Mouse (Mus musculus): ENCODE results near the gene Edf1.

The Edf1 gene

DNA sequence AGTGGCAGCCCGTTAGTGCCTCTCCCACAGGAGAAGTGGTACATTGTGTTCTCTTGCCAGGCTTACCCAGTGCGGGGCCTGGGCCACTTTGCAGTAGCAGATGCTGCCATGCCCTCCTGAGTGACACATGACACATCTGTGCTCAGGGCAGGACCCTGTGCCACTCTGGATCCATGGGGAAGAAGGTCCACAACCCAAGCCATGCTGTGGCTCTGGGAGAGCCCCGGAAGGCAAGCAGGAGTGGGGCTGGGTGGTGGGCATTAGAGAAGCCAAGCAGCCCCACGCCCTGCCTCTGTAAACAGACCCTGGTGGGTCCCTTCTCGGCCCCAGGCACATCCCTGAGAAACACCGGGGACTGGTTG, 25.5 kb downstream of the Edf1 start:
- no peak for DNase-seq

DNA sequence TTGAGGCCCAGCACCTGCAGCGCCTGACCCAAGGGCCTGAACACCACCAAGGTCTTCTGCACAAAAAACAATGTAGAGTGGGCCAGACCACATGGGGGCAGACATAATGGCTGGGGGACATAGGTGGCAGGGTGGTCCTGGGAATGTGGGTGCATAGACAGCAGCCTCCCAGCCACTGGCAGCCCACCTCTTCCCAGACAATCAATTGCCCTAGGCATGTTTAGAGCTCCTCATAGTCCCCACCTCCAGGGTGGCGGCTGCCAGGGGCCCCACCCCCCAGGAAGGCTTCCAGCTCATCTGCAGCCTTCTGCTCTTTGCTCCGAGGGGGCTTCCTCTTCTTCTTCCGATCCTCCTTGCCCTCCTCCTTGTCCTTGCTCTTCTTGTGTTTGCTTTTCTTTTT, 25.9 kb downstream of the Edf1 start:
- DNase-seq: no peak

DNA sequence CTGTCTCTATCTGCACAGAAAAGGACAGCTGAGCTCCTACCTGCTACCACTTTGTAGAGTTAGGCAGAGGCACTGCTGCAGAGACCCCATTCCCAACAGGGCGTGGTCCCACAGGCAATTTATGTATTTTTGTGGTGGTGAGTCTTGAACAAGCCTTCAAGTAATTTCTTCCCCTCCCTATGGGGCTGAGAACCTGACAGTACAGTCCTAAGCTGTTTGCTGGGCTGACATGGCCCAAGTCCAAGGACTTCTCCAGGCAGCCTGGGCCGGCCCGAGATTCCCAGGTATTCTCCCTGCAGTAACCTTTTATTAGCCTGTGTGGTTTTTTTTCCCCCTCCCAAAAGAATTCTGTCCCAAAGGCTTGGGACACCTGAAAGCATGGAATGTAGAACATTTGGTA, 26.5 kb downstream of the Edf1 start:
- no peak for DNase-seq

DNA sequence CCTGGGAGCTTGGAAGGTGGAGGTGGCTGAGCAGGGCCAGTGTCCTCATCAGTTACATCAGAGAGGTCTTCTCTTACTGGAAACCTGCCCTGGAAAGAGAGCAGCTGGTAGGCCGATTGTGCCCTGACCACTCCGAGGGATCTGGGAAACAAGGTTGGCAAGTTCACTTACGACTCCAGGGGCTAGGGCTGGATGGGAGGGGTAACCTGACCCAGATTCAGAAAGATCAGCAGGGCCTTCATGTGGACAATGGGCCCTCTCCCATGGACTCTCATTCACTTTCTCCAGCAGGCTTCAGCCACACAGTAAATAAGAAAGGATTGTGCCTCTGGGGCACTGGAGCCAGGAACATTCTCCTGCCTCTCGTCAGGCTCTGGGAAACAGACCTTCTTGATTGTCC, 27.2 kb downstream of the Edf1 start:
- no peak for DNase-seq

DNA sequence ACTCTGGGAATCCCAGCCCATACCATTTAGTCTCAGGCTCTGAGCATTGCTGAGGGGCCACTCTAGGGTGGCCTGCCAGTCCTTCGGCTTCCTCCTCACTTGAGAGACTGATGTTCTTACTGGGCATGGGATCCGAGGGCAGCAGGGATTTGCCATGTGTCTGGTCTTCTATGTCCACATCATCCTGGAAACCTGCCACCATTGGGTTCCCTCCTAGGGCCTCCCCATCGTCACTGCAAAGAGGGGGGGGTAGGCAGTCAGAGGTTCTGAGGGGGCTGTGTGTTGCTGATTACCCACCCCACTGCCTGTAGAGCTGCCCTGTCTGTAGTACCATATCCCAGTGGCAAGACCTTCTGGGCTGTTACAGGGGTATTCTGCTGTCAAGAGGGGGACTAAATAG, 28.0 kb downstream of the Edf1 start:
- DNase-seq: no peak

DNA sequence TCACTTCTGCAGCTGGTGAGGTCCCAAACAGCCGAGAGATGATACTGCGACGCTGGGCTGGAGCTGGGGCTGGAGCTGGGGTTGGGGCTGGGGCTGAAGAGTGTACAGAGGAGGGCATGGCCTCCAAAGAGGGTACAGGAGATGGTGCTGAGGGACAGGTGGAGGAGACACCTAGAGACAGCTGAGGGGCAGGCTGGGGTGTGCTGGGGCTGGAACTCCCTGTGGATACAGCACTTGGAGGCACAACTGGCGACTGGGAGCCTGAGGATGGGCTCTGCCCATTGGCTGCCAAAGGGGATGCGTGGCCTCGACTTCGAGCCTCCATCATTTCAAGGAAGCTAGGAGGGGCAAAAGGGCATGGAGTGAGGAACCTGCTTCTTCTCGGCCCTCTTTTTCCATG, 29.6 kb downstream of the Edf1 start:
- DNase-seq: no peak

DNA sequence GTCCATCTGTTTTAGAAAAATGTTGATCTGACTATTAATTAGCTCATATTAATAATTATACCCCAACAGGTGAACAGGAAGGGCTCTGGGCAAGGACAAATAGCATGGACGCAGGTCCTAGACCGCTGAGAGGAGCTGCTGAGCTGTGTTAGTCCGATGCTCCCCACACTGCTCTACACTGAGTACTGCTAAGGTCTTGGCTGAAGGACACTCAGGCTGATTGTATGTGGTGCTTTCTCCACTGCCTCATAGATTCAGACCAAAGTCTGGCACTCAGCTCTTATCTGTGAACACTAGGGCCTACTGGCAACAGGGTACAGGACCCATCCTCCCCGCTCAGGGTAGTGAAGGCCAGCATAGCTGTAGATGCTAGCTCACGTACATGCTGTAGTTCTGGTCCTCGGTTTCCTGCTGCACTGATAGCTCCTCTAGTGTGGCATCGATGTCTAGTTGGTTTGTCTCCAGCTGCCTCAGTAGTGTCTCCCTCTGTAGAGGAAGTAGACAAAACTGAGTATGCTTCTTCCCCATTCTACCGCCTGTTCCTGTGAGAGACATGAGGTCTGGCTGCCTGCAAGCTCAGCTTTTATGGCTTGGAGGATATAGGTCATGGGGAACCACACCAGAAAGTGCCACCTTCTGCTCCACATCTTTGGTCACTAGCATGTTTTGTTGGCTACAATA, 30.7 kb downstream of the Edf1 start:
- no peak for DNase-seq

DNA sequence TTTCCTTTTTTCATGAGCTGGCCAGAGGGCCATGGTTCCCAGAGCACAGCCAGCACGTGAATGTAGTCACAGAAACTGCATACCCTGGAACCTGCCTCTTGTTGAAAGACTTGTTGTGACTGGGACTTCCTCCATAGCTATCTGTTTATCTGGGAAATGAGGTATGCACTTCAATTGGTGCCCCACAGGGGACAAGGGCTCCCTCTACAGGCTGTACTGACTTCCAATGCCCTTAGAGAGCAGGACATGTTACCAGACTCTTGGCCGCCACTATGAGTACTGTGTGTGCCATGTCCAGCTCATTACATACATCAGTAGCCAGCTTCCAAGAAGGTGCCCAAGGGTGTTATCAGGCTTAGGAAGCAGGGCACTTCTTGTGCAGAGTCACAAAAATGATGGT, 34.2 kb downstream of the Edf1 start:
- DNase-seq: peak; percentile 43

DNA sequence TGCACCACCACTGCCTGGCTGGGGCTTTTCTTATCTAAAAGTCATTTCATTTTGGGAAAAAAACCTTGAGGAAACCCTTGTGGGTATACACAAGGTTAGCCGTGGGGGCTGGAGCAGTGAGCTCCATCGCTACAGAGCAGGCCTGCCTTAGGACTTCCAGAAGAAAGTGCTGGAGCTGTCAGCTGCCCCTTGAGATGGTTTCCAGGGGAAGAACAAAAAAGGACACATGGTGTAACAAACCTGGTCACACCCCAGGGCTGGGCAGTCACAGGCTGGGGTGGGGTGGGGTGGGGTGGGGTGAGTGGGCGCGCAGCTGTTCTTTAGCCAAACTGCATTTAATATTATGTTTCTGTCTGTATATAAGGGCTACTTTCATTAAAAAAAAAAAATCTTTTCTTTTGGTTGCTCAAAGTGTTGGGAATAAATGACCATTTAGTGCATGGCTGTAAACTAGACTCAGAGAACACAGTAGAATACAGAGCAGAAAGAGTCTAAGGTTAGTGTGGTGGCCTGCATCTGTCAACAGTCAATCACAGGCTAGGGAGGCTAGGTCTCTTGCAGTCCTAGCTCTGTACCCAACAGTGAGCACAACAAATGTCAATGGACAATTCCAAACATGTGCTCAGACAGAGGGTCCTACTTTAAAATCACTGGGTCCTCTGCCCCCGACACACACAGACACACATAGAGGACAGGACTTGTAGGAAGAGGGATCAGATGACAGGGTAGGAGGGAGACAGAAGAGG, 39.3 kb downstream of the Edf1 start:
- DNase-seq: no peak

DNA sequence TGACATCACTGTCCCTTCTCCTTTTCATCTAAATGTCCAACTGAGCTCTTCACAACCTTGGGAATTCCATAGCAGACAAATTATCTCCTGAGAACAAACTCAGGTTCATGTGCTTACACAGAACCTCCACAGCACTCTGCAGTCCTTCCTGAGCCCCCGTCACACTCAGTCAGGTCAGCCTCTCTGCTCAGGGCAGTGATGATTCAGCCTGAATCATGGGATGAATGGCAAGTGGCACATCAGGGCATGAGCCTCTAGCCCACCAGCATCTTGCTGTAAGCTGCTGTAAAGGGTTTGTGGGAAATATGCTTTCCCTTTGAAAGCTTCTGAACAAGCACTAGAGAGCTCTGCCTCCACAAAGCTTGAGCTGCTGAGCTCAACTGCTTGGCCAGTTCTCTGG, 41.1 kb downstream of the Edf1 start:
- no peak for DNase-seq

DNA sequence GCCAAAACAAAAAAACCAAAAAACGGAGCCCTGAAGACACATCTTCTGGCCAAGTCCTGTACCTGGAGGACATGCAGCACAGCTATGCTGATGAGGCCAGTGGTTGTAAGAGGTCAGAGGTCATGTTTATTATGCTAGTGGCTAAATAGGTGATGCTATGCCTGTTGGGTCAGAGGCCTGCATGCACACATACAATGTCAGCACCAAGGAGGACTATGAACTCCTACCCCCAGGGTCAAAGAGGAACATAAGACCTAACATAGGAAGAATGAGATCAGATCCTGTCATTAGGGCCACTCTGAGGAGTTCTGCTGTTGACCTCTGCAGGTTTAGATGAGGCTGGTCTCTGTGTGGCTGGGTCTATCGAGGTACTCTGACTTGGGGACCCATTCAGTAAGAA, 42.4 kb downstream of the Edf1 start:
- DNase-seq: no peak

DNA sequence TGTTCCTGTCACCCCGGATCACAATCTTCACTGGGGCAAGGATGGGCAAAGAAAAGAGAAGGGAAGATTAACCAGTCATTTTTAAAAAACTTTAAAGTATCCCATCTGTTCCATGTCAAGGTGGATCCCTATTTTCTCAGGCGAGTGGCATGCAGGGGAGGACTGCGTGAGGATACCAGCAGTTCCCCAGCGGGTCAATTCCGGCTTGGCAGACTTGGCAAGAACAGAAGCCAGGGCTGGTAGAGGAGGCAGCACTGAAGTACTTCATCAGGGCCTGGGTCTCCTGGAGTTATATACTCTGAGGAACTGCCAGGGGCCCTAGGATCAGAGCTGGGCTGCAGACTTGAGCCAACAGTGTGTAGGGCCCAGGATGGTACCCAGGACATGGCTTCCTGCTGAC, 44.9 kb downstream of the Edf1 start:
- DNase-seq: no peak

DNA sequence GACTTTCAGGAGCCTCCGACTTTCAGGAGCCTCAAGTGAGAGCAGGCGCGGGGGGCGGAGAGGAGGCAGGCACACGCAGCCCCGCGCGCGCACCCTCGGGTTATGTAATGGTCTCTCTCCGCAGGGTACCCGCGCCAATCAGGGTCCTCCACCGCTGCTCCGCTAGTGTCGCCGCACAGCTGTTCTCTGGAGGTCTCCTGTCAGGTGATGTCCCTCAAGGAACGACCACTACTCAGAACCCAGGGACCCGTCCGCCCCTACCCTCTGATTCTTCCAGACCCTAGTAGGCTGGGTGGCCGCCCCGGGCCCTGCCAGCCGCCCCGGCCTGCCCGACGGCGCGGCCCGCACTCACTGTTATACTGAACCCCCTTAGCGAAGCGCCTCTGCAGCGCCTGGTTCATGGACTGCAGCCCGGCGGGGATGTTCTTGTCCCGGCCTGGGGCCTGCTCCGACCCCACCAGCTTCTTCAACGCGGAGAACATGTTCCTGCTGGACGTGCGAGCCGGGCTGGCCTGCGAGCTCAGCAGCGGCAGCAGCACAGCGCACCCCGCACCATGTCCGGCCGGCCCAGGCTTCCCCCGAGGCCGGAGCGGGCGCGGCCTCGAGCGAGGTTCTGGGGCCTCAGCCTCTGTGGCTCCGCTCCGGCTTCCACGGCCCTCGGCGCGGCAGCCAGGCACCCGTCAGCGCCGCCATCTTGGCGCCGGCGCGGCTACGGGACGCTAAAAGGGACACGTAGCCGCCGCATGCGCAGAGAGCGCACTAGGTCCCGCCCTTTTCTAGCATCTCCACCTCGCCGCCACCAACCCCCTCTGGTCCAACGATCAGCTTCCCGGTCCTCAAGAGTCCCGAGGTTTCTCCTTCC, 50.3 kb downstream of the Edf1 start, which contains the start of gene Rabl6:
Gene Rabl6, minus strand, starts transcription at position 761 of the 862 bp plus-strand sequence.
- peak; percentile 92 for DNase-seq

DNA sequence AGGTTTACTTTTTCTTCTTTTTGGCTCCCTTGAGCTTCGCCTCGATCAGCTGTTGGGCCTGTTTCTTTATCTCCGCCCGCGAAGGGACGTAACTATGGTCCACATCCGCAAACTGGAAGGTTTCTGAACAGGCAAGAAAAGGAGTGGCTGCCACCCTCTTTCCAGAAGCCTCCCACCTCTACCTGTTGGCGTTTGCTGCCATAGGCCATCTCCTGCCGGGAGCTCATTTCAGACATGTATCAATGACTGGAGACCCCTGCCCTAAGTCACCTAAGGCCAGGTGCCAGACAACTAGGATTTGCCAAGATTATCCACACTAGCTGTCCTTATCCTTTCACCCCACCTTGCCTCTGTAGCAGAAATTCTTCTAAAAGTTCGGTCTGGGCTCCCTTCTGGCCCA, 51.0 kb downstream of the Edf1 start:
- no peak for DNase-seq

Data from kidney, adult 18-20 months (tissue).